Mouse (Mus musculus): ENCODE measurements at regions not wholly inside any gene's neighbourhood (a gene's known extent, or its start where the extent isn't known, plus 50 kb on each side); places are given as distances from the start of the nearest gene placed in this dataset.
A peak's percentile ranks its signal among the peaks of the same experiment; 100 is the strongest.
"Not testable (repeated sequence)": the region's sequence is repeated elsewhere in the genome, so short reads cannot be mapped to it uniquely, and the experiment has no call there.

DNA sequence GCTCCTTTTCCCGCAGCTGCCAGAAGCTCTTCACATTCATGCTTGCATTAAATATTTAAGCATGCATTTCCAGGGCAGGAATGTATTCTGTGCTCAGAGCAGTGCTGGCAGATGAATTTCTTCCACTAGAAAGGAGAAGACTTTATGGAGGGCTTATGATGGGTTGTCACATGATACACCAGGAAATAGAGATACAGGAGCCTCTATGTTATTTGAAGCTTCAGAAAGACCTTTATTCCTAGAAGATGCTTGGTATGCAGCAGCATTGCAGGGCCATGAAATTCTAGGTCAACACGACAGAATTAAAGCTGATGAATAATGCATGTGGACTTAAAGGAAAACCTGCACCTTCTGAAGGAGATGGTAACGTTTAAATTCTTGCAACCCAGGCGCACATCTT lies 212.1 kb downstream of the Adgrg6 start:
- no peak for DNase-seq (ENCODE audit: low read depth)

DNA sequence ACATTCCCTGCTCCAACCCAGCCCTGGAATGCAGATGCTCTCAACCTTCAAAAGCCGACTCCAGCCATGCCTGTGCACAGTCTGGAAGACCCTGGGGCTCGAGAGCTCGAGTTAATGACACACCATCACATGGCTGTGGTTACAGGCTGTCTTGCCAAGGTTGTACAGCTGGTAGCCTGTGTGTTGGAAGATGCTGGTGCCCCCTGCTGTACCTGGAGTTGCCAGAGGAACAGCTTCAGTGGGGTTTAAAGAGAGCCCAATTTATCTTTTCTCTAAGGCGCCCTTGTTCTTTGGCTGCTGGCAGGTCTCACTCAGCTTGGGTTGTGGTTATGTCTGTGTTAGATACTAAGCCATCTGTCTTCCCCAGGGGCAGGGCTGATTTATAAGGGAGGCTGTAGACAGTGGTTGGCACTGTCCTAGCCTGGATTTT lies 212.8 kb downstream of the Adgrg6 start:
- DNase-seq (ENCODE audit: low read depth) = peak; percentile 51

DNA sequence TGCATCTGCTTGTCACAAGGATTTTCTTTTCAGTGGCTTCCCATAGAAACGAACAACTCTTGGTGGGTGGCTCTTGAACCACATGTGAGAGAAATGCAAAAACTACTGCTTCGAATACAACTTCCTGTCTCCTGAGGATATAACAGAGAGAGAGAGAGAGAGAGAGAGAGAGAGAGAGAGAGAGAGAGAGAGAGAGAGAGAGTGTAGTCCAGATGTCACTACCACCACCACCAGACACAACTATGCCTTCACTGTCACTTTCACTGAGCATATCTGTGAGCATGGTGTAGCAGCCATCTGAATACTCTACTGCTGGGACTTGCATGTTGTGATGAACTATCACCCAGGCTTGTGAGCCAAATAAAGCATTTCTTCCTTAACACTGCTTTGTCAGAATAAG lies 216.6 kb downstream of the Adgrg6 start:
- peak; percentile 78 for DNase-seq (ENCODE audit: low read depth)

DNA sequence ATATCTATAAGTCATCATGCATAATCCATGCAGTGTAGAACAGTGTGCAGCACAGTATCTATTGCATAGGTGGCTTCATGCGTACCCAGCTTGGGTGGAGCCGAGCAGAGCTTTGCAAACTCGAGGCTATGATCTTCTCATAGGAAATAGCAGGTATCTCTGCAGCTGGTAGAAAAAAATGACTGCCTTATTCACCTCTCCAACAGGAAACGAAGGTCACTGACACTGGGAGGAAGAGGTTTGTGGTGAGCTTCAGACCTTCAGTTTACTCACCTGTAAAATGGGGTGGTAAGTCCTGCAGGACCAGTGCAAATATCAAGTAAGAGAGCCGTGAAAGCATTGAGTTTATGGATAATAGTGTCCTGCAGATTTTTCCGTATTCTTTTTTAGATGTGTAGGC lies 219.2 kb downstream of the Adgrg6 start:
- peak; percentile 65 for DNase-seq (ENCODE audit: low read depth)

DNA sequence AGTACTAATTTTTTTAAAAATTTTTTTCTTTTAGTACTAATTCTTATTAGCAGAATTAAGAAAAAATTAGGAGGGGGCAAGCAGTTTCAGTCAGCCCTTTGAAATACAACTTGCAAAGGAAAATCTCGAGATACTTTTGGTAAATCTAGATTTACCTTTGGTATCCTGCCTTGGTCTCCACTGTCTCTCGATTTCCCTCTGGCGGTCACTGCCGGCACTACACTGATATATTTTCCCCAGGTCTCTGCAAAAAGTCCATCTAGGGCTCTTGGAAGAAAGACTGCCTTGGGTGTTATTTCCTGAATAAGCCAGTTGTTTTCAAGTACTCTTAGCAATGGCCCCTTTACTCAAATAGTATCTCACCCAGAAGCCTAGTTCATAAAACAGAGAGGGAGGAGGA lies 224.0 kb downstream of the Adgrg6 start:
- peak; percentile 87 for DNase-seq (ENCODE audit: low read depth)

DNA sequence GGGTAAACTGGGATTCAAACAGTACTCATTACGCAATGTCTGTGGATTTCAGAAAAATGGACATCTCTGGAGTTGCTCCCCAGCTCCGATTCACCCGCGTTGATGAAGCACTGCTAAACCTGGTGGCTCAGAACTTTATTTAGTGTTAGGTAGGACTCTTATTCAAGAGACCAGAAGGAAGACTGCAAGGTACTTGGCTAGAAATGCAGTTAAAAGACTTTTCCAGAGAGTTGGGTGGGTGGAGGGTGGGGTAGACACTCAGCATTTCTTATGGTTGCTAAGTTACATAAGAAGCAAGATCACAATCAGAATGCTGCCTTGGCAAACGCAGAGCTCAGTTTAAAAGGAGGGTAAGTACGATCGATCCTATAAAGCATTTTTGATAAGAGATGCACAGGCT lies 230.2 kb downstream of the Adgrg6 start:
- DNase-seq (ENCODE audit: low read depth) = peak; percentile 36

DNA sequence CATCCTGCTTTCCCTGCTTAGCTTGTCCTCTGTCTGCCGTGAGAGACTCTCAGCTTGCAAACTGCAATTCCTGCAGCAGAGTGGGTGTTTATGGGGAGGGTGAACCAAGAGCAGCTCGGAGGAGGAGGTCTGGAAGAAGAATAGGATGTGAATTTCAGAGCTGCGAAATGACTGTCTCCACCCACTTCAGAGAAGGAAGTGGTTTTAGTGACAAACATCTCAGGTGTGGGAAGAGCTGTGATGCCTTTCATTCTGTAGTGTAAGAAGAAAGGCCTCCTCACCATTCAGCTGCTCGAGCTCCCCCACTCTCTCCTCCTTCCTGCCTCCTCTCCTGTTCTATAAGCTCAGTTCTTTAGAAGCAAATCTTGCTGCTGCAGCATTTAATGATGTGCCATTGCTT lies 230.9 kb downstream of the Adgrg6 start:
- peak; percentile 85 for DNase-seq (ENCODE audit: low read depth)

DNA sequence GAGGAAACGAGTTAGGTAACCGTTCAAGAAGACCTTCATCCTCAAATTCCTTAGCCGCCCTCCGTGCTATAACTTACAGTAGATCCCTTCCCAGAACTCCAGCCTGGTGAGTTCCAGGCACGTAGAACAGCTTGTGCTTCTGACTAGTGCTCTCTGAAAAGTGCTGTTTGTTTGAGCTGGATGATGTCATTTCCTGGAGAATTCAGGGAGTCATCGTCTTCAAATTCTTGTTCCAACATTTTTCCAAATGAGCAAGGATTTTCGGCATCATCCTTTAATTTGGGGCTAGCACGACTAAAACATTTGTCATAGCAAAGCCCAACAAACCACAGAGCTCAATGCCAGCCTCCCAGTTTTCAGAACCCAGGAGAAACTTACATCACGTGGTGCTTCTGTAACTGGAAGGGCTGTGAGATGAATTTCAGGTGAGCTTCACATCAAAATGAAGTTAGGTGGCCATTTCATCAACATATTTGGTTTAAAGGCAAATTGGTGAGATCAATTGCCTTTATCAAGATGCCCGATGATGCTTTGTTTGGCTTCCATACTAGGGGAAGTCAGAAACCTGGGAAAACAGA lies 231.4 kb downstream of the Adgrg6 start:
- DNase-seq (ENCODE audit: low read depth) = no peak

DNA sequence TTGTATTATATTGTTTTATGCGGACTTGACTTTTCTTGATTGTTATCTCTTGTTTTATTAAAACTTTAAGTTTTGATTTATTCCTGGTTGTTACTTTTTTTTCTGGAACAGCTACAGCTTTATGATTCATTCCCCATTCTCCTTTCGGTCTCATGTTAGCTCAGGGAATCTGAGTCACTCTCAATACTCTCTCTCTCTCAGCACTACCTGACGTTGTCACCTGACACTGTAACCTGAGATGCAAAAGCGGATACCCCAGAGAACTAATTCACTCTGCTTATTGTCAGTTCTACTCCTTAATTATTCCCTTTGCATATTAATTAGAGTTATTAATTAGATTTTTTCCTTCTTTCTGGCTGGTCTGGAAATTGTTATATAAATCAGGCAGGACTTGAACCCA lies 232.5 kb downstream of the Adgrg6 start:
- no peak for DNase-seq (ENCODE audit: low read depth)

DNA sequence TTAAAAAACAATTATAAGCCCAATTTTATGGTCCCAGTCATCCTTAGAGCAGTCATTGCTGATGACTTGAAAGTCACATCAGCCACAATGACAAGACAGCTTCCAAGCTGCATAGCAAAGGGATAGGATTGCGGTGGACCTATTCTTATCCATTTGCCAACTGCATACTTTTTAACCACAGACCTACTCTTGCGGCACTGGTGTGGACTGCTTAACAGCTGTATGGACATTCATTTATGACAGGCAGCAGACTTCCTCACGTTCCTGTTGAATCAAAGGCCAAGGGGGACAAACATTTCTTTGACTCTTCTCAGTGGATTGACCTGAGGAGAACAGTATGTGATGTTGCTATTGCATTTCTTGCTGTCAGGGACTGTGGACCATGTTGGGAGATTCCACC lies 233.5 kb downstream of the Adgrg6 start:
- no peak for DNase-seq (ENCODE audit: low read depth)

DNA sequence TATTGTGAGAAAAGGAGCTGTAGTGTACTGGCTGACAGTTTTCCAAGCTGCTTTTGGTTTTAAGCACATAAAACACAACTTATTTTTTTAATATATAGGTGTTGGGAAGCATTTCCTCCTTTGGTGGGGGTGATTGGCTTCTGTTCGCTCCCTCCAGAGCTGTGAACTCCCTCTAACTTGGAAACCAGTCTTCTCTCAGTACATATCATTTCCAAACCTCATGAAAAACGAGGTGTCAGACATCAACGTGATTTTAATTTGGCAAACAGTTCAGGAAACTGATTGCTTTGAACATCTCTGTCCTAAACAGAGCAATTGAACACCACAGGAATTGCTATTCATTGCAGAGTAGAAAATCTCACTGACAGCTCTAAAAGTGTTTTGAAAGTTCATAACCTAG lies 238.6 kb downstream of the Adgrg6 start:
- no peak for DNase-seq (ENCODE audit: low read depth)

DNA sequence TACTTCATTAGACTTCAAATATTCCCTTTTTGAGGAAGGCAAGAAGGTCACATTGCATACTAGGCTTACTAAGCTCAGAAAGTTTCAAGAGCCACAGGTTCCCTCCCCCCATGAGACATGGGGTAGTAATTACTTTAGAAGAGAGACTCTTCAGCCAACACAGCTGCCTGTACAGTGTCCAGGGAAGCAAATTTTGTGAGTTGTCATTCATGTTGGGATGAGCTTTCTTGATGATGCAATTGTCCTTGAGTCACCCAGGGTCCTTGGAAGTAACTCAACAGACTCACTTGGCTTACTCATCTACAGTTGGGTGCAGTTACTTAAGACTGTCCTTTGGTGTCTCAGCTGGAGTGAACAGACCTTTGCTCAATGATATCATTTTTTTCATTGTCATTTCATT lies 242.0 kb downstream of the Adgrg6 start:
- no peak for DNase-seq (ENCODE audit: low read depth)

DNA sequence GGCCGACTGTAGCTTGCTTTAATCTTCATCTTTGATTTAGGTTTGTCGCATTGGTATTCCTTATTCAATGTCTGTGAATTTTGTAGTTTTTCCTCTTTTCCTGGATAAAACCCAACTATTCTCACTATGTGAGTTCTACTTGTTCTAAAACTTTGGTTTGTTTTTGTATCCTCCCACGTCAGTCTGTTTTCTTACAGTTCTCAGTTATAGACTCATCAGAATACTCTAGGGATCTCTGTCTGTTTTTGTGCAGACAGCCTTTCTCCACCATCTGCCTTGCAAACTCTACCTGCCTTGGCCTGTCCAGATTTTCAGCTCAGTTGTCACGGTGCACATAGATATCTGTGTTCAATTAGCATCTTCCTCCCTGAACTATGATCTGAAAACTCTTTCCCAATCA lies 249.3 kb downstream of the Adgrg6 start:
- DNase-seq (ENCODE audit: low read depth) = no peak

DNA sequence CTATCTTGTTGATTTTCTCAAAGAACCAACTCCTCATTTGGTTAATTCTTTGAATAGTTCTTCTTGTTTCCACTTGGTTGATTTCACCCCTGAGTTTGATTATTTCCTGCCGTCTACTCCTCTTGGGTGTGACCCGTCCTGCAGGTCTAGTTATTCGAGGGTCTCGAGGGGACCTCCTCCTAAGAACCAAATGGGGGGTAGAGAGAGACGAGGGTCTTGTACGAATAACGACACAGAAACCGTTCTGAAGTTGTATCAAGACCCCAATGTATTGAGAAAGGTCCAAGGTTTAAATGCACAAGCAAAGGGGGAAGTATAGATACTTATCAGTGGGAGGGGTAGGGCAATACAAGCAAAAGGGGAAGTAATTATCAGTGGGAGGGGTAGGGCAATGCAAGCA lies 252.8 kb downstream of the Adgrg6 start:
- not testable (repeated sequence) for DNase-seq (ENCODE audit: low read depth)

DNA sequence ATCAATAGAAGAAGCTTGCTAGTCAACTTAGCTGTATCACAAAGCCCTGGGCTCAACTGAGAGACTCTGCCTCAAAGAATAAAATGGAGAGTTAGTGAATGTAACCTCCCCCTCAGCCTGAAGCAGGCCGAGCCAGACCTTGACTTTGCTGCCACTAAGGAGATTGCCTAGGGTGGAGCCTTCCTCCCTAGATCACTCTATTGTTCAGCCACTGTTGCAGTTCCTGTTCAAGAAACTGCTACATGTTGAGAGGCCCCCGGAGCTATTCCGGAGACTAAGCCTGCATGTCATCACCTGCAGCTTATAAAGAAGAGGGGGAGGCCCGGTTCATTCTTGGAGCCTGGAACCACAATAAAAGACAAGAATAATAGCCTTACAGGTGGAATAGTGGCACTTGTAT lies 257.9 kb downstream of the Adgrg6 start:
- DNase-seq (ENCODE audit: low read depth) = no peak

DNA sequence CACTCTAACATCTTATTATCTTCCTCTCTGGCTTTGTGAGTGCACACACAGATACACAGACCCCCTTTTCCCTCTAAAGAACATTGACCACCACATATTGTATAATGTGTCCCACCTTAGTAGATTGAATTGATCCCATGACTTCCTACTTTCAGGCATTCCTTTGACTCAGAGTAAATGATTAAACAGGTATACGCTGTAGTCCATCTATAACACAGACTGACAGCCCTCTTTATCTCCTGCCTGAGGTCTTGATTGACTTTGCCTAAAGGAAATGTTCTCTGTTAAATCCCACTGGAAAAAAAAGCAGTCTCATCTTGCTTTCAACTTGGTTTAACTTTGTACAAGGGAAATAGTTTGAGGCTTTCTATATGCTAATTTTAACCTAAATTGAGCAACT lies 268.8 kb downstream of the Adgrg6 start:
- DNase-seq (ENCODE audit: low read depth) = no peak

DNA sequence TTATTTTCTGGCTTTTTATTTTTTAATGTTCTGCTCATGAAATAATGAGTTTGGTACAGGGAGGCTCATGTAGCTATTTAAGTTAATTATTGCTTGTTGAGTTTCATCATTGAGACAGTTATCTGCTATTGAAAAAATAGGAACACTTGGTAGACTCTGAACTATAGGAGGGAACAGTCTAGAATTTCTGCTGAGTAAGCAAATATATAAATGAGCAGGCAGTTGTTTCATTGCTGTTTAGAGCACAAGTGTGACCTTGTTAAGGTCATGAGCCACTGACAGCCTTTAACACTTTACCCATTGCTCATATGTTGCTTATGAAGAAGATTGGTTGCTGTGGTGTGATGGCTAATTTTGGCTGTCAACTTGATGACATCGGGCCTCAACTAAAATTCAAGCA lies 270.0 kb downstream of the Adgrg6 start:
- no peak for DNase-seq (ENCODE audit: low read depth)

DNA sequence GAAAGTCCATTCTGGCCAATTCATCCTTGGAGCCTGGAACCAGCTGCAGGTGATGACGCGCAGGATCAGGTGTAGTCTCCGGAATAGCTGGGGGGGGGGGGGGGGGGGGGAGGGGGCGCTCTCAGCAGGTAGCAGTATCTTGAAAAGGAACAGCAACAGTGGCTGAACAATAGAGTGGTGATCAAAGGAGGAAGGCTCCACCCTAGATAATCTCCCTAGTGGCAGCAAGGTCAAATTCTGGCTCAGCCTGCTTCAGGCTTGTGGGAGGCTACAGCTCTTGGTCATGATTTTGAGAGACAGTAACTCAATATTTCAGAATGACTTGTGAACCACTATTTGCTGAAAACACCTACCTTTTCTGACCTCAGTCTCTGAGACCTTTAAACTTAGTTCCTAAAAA lies 275.5 kb downstream of the Adgrg6 start:
- no peak for DNase-seq (ENCODE audit: low read depth)

DNA sequence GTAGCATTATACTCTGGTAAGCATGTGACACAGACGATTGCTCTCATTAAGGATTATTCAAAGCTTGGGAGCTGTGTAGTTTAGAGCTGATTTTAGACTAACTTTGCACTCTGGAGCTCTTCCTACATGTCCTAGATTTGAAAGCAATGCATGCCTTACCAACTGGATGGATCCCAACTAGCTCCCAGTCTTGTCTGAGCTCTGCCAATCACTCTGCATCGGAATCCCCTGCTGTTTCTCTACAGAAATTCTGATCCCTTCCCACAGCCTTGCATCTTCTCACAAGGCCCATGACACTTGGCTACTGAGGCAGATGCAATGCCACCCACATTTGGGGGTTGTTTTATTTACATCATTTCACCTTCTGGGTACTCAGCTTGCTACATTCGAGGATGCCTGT lies 277.8 kb downstream of the Adgrg6 start:
- no peak for DNase-seq (ENCODE audit: low read depth)

DNA sequence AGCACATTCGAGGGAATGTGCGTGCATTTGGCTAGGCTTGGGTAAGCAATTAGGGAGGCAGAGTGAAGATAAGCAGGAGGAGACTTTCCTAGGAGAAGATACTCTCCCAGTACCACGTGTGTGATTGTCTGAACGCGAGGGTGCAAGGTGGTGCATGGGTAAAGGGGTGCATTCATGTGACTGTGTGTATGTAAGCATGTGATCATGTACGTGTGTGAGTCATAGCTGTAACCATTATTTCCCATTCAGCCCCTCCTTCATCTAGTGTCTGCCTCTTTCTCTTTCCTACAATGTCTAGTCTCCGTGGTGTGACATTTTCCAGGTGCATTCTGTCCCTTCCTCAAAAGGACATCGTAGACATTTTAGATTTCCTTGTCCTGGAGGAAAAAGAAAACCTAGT lies 273.8 kb downstream of the Hivep2 start:
- no peak for DNase-seq (ENCODE audit: low read depth)

DNA sequence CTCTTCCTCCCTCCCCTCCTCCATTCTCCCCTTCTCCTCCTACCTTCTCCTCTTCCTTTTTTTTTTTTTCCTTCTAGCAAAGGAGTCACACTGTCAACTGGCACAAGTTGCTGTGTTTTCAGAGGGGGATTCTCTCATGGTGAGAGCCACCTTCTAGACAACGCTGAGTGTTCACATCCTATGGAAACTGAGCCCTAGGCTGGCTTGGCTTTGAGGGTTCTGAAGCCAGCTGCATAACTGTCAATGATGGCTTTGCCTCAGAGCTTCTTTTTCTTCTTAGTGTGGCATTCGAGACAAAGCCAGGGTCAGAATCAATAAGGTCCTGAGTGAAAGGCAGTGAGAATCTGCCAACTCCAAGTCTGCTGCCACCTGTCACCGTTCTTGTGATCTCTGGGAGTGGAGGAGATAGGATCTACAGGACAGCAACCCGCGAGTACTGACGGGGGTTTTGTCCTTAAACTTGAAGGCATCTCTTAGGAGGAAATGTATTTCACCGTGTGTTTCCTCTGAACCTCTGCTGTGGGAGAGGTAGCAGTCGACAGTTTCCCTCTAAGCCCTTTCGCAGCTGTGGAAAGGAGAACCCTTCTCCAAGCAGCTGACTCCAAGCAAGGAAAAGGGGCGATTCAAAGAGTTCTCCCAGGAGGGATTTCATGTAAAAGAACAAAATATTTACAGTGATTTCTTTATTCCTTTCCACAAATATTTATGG lies 269.2 kb downstream of the Hivep2 start:
- peak; percentile 24 for DNase-seq (ENCODE audit: low read depth)

DNA sequence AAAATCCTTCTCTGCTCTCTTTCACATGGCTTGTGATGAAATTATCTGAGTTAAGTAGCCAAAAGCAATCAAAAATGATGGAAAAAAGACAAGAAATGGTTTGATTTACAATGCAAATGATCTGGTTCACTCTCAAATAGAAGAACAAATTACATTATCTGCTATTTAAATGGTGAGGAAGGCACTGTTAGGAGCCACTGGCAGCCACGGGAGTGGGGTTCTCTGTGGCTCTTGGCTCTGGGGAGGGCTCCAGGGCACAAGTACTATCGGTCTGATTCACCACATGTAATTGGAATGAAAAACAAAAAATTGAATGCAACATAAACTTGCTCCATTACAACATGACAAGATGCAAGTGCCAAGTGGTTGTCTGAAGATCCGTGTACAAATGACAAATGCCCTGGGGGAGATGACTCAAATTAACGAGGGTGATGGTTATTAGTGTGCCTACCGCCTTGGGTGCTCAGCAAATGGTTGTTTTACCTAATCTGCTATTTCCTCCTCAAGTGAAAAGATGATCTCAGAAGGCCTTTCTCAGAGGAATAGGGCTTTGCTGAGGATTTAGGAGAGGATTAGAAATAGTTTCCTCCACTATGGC lies 268.2 kb downstream of the Hivep2 start:
- no peak for DNase-seq (ENCODE audit: low read depth)

DNA sequence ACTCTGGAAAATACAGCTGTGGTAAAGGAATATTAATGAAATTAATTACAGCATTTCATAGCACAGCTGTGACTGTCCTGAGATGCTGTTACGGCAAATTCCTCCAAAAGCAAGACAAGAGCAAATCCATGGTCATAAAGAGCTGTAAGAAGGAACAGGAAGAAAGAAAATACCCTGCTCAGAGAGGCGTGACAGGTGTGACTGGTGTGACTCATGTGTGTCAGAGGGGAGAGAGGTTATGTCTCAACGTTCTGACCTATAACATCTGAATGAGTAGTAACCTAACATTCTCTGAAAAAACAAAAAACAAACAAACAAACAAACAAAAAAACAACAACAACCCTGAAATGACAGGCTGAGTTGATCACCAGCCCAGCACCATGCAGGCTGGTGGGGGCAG lies 267.5 kb downstream of the Hivep2 start:
- no peak for DNase-seq (ENCODE audit: low read depth)

DNA sequence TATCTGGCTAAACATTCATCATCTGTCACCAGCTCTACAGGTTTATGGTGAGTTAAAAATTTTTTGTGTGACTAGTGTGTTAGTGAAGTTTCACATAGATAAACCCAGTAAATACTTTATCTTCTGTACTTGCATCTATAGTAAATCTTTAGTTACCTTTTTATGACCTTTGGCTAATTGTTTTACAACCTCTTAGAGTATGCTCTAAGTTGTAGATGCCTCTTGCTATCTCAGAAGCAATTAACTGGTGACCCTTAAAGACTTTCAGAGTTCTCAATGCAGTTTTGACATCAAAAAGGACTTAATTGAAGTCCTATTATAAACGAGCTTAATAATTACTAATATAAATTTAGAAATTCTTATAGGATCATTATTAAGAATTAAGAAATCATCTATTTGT lies 265.6 kb downstream of the Hivep2 start:
- DNase-seq (ENCODE audit: low read depth) = no peak

All from naive thymus-derived CD4-positive, alpha-beta T cell, adult 2 months (primary cell).